Mouse (Mus musculus) ES-Bruce4 (cell line): ENCODE data around the gene Sgca.

Source experiments
- CTCF ChIP-seq: IDR thresholded peaks from one replicate; pipeline ENCODE4 v1.8.1; 2011; ENCODE audit warnings: low read depth, low read length
- EP300 ChIP-seq: IDR thresholded peaks from 2 replicates; pipeline ENCODE4 v1.6.1; 2011; ENCODE audit warnings: low read depth, low read length; ENCODE audit not compliant: insufficient read depth
- POLR2A ChIP-seq: IDR thresholded peaks from one replicate; pipeline ENCODE4 v1.8.1; 2011; ENCODE audit warnings: low read length; ENCODE audit not compliant: insufficient read depth

DNA sequence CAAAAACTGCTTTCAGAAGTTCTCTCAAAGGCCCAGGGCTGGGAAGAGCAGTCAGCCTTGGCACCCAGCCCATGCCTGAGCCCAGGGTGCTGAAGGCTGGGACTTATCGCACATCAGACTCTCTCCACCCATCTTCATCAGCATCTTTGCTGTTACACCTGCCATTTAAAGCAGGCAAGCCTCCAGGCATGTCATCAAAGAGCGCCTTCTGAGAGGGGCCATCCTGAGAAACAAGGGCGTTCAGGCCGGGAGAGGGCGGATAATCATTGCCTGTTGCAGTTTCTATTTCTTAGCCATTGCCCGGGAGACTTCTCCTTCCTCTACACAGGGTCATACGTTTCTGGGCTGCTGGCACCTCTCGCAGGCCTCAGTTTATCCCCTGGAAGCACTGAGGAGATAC, 11.7 kb upstream of the Sgca start:
- TF ChIP-seq POLR2A (no peak), CTCF (no peak), EP300 (no peak)
